Mouse (Mus musculus): ENCODE results near the gene Arfgef2.
A peak's percentile ranks its signal among the peaks of the same experiment; 100 is the strongest.

Gene Arfgef2

DNA sequence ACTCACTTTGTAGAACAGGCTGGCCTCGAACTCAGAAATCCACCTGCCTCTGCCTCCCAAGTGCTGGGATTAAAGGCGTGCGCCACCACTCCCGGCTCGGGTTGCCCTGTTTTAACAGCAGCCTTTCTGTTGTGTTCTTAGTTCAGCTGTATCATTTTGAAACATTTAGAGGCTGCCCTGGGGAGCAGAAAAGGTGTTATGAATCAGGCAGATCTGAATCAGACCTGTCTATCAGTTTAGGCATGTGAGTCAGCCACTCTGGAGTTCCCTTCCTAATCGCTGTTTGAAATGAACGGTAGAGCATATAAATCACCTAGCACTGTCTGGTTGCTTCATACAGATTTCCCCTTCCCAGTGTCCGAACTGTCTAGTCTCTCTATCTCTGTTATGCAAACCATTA is 105.1 kb downstream of the Arfgef2 start:
- DNase-seq: no peak

DNA sequence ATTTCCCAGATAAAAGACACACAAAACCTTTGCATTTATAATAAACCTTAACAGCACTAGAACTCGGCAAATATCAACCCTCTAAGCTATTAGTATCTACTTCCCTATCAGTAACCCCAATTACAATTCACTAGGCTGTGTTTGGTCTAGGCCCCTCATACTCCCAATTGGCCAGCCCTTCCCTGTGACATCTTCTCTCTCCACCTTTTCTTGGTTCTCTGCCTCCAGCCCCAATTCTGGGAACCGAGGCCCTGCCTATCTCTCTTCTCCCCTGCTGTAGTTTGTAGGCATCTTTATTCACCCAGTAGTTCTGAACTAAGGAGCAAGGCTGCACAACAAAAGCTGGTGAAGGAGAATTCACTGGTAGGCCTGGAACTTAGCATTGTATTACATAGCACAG is 118.6 kb downstream of the Arfgef2 start:
- no peak for DNase-seq

DNA sequence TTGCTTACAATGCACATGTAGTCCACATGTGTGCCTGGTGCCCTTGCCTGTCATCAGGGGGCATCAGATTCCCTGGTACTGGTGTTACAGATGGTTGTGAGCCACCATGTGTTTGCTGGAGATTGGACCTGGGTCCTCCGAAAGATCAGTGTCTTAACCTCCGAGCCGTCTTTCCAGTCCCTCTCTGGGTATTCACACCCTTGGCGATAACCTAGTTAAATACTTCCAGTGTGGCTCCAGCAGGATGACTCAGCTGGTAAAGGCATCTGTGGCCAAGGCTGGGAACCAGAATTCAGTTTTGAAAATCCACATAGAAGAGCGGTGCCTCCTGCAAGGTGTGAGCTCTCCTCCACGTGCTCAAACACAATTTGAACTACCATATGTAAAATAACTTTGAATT is 128.6 kb downstream of the Arfgef2 start:
- DNase-seq: no peak

GRCm38 (mm10) chr2:166934416-166934815 is 129.0 kb downstream of the Arfgef2 start:
- peak in 1 of 2 experiments; percentile 51 for DNase-seq

GRCm38 (mm10) chr2:166935582-166935981 is 130.2 kb downstream of the Arfgef2 start:
- DNase-seq: no peak

- peak; percentile 52 to 68 for DNase-seq
Observed at GRCm38 (mm10) chr2:166936166-166936565, 130.8 kb downstream of the Arfgef2 start.

DNA sequence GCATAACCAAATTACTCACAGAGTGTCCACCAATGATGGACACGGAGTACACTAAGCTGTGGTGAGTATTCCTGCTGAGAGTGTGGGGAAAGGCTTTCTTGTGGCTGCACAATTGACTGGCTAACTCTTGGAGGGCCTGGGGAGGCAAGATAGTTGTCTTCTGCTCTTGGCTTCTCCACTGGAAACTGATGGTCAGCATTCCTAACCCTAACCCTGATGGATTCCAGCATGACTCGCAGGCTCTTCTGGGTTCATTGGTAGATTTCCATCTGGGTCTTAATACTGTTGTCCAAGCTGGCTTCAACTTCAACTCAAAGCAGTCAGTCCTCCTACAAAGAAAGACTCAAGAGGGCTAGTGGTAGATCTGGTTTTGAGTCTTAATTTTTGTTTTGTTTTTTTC is 137.8 kb downstream of the Arfgef2 start:
- no peak for DNase-seq

- no peak for DNase-seq
Observed at GRCm38 (mm10) chr2:166944346-166944745, 139.0 kb downstream of the Arfgef2 start.

- no peak for DNase-seq
Observed at GRCm38 (mm10) chr2:166945456-166945855, 140.1 kb downstream of the Arfgef2 start.

Data from cerebellum, postnatal 25 days (tissue).